Mouse (Mus musculus) ovary, postnatal 36 days (tissue): ENCODE data around the gene Mgat4a.

ENCODE experiments used
- DNase-seq: peaks from one replicate; pipeline ENCODE4 v3.0.0; 2022; ENCODE audit warnings: low spot score, mixed read lengths

The Mgat4a gene

GRCm38 (mm10) chr1:37495698-37496321 is 45.0 kb downstream of the Mgat4a start:
- no peak for DNase-seq

- DNase-seq = no peak
Measured at GRCm38 (mm10) chr1:37495104-37495503, 45.7 kb downstream of the Mgat4a start.

GRCm38 (mm10) chr1:37491672-37492071 is 49.1 kb downstream of the Mgat4a start:
- DNase-seq = no peak

GRCm38 (mm10) chr1:37490691-37491212 is 50.1 kb downstream of the Mgat4a start:
- no peak for DNase-seq

GRCm38 (mm10) chr1:37488531-37488930 is 52.3 kb downstream of the Mgat4a start:
- no peak for DNase-seq

DNA sequence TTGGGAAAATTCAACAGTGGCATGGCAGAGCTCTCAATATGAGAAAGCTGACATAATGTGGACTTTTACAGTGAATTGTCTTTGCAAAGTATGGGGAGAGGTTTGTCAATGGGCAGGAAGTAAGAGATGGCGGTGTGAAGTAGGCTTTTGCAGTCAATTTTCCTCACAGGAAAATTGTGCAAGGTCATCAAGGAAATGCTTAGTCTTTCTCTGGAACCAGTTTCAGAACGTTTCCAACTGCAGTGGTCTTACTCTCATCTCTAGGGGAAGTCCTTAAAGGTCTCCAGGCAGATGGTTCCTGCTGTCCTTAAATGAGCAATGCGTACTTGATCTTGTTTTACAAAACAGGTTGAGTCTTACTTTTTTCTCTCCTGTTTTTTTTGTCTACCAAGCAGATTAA is 53.8 kb downstream of the Mgat4a start:
- DNase-seq = no peak

DNA sequence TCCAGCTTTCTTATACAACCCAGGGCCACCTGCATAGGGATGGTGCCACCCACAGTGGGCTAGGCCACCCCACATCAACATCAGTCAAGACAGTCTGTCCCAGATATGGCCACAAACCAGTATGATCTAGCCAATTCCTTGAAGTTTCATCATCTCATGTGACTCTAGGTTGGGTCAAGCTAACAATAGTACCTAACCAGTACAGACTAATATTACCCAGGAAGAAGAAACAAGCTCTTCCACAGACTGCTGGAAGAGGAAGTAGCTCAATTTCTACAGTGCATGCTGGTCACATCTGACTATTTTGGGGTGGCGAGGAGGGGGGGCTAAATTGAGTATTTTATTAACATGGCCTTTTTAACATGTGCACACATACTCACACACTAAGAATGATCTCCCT is 54.4 kb downstream of the Mgat4a start:
- no peak for DNase-seq

DNA sequence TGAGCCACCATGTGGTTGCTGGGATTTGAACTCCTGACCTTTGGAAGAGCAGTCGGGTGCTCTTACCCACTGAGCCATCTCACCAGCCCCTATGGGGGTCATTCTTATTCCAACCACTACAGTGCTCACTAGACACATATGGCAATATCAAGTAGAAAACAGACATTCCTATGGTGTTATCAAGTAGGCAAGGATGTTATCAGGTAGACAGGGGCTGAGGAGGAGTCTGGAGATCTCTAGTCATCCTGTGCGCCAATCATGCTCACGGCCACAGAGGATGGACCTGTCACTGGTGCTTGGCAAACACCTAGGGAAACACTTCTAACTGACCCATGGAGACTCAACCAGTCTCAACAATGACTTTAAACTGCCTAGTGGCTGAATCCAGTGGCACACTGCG is 56.2 kb downstream of the Mgat4a start:
- no peak for DNase-seq

GRCm38 (mm10) chr1:37481331-37481730 is 59.5 kb downstream of the Mgat4a start:
- DNase-seq = no peak

- no peak for DNase-seq
Measured at GRCm38 (mm10) chr1:37480731-37481130, 60.1 kb downstream of the Mgat4a start.

DNA sequence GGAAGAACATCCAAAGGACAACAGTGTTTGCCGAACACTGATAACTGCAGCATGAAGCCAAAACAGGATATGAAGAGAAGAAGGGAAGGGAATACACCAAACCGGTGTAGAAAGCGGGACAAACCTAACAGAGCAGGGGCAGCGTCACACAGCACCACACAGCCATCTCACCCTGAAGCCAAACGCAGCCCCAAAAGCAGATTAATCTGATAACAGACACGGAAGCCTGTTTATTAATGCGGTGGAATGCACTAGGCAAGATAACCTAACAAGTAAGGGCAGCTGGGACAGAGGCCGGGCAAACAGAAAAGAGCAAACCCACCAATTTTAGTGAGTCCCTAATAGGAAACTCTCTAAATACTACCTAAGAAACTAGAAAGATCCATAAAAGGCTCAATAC is 61.1 kb downstream of the Mgat4a start:
- no peak for DNase-seq

GRCm38 (mm10) chr1:37479074-37479473 is 61.7 kb downstream of the Mgat4a start:
- no peak for DNase-seq

DNA sequence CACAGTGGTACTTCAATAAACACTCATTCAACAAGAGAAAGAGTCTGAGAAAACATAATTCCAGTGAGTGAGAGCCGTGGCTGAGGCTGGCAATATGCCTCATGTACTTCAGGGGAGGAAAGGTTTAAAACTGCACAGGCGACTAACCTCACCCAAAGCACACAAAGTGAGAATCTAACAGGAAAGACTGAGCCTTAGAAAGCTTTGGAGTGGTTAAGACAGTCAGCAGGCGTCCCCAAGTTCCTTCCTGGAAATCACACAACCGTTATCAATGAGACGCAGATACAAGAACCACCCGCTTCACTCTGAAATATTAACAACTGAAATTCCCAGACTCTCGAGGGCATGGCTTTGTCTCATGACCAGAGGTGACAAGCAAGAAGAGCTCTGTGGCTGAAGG is 62.4 kb downstream of the Mgat4a start:
- no peak for DNase-seq

DNA sequence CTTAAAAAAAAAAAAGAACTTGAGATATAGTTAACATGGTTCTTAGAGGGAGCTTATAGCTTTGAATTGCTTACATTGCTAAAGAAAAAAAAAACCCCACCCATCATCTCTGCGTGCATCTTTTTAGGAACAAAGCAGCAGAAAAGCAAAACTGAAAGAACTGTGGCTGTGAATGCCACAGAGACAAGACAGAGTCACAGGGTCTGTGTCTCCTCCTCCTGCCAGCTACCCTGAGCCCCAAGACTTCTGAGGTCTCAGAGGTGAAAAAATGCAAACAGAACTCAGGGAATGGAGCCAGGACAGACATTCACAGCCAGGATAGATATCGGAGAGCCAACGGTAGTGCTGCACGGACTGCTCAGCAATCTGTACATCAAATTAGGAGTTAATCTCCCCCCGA is 62.9 kb downstream of the Mgat4a start:
- no peak for DNase-seq

DNA sequence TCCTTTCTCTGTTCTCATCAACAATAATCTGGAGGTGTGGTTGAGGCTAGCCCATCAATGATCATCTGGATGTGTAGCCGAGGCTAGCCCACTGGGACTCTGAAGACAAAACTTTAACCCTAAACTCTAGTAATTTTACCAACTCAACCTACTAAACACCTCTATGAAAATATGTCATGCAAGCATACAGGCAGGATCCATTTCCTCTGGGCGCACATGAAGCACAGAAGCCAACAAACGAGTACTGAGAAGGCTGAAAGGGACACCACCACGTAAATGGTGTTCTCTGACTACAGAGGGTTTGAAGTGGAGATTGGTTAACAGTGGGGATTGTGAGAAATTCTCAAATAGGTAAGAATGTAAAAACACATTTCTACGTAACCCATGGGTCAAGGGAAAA is 63.6 kb downstream of the Mgat4a start:
- no peak for DNase-seq

DNA sequence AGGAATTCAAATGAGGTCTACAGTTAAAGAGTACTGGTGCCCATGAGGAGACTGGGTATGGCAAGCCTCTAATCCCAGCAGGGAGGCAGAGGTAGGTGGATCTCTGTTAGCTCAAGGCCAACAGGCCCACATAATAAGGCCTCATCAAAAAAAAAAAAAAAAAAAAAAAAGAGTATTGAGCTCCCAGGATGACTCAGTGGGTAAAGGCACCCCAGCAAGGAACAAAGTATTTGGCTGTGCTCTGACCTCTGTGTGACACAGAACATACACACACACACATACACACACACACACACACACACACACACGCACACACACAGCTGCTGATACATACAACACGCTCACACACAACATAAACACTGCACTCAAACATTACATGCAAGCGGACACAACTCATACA is 65.5 kb downstream of the Mgat4a start:
- DNase-seq = no peak

DNA sequence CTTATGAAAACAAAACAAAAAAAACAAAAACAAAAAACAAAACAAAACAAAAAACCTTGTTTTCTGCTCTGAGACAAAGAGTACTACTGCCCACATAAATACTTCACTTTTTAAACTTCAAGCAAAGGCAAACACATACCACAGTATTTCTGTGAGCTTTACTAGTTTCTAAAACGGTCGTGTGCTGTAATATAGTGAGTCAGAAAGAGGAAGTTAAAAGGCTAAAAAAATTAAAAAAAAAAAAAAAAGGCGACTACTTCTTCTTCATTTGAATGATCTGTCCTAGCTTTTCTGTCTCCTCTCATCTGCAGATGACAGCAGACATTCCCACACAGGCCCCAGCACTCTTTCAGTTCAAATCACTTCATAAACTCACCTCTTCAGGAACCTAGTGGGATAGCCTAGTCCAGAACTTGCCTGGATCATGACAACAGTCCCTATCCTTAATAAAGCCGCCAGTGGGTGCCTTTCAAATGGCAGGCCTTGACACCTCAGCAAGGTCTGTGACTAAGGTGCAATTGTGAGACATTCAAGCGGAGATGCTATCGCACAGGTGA is 66.1 kb downstream of the Mgat4a start:
- no peak for DNase-seq

GRCm38 (mm10) chr1:37474046-37474445 is 66.8 kb downstream of the Mgat4a start:
- no peak for DNase-seq

GRCm38 (mm10) chr1:37473251-37473650 is 67.6 kb downstream of the Mgat4a start:
- no peak for DNase-seq

DNA sequence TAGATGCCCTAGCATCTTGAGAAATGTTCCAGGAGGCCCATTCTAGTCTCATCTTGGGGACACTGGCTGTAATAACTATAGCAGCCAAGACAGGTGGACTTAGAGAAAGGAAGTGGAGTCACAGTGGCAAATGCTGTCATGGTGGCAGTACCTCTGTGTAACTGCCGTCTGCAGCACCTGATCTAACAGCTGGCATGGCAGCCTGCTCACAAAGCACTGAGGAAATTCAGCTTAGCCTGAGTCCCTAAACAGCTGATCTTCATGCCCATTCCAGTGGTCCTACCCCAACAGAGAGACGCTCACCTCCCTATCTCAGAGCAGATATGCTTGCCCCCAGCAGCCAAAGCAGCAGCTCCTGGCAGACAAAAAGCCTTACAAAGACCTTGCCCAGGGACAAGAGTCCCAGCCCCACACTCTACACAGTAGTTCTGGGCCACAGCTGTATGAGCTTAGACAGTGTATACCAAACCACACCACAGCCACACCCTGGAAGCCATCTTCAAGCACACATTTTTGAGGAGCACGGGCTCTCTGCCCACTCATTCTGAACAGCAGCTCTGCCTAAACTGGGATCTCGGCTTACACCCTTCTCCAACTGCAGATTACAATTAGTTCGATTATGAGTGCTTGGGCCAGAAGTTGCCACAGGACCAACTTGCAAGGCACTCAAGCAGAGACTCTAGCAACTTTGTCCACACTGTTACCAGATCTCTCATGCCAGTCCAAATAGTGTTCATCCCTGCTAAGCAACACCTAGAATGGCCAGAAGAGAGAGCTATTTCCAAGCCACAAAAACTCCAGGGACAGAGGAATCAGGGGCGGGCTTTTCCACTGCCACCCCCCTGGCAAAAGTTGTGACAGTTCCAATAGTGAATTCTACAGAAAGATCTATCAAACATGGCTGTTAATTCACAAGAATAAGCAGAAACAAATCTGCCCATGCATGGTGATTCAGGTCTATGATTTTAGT is 69.4 kb downstream of the Mgat4a start:
- DNase-seq = no peak

DNA sequence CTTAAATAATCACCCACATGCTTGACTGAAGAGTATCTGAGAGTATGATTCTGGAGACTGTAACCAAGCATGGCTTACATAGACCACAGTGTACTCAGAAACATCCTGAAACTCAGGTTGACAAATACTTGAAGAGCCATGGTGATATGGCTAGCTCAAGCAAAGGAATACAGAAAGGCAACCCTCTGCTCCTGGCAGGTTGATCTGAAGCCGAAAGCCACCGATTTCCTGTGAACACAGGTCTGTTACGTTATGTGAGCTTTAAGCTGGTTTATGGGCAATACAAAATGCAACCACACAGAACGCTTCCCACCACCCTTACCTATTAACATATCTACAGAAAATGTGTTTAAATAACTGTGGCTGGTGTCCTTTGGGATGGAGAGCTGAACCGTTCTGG is 71.8 kb downstream of the Mgat4a start:
- no peak for DNase-seq

DNA sequence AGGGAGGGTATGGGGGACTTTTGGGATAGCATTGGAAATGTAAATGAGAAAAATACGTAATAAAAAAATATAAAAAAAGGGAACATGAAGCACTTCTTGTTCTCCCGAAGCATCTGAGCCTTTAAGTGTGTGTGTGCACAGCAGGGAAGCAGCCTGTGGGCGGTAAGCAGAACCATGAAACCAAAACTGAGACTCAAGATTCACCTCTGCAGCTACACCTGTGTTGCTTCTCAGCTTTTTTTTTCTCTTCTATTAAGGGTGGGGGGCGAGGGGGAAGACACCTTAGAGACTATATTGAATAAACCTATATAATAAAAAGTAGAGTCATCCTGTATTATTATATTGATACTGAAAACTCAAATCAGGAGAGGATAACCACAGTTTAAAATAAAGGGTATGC is 73.0 kb downstream of the Mgat4a start:
- no peak for DNase-seq
